Mouse (Mus musculus) olfactory bulb, adult 2 months (tissue): ENCODE results near the gene Lgmn.

Experiments used
- CTCF ChIP-seq: fragments of 200-500 bp; IDR thresholded peaks from 2 replicates; pipeline ENCODE4 v1.5.1; 2012; ENCODE audit warnings: low read depth, mild to moderate bottlenecking, low read length, moderate library complexity; ENCODE audit not compliant: insufficient read depth
- POLR2A ChIP-seq: fragments of 200-500 bp; IDR thresholded peaks from 2 replicates; pipeline ENCODE4 v1.6.1; 2012; ENCODE audit warnings: mild to moderate bottlenecking, low read depth, low read length, moderate library complexity; ENCODE audit not compliant: insufficient read depth

DNA sequence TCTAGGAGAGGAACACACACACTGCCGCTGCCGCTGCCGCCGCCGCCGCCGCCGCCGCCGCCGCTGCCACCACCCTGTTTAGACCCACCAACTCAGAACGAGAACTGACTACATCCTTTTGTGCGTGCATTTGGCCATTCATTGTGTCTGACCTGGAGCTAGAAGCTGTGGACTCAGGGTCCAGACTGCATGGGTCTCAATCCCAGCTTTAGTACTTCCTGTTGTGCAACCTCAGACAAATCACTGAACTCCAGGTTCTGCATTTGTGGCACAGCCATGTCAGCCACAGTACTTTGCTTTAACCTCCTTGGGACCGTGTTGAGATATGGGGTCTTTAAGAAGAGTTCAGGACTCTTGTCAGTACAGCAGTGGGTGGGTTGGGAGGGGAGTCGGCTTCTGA, 3.0 kb upstream of the Lgmn start:
- TF ChIP-seq CTCF (no peak), POLR2A (no peak)
